Mouse (Mus musculus): Measurements from ENCODE around the gene Map1s. TPM values are rescaled to one million over a fixed set of nuclear protein-coding genes. Genes with fewer than 3 reads are reported as not detected.

Gene Map1s
- polyA plus RNA-seq, 1 experiment from 2014 or later: 41.5 TPM

DNA sequence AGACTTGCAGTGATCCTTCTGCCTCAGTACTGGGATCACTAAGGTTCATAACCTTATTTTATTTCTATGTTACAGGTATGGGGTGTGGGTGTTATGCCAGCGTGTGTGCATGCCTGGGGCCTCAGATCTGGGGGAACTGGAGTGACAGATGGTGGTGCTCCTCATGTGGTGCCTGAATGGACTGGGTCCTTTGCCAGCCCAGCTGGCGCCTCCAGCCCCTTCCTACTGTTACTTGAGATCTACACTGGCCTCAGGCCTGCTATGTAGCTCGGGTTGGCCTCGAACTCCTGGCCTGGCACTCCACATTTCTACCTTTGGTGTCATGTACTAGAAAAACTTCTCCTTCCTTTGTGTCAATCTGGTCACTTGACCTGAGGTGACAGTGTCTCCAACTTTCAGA is 21.5 kb upstream of the Map1s start:
- 86% methylated on average over 4 of the region's 4 CpGs for WGBS
- H3K36me3 ChIP-seq (ENCODE audit: control insufficient read depth, insufficient read depth, low read length): no peaks in the 10 kb centered on the region
- H3K4me1 ChIP-seq (ENCODE audit: control insufficient read depth, insufficient read depth, low read length): no peaks in the 10 kb centered on the region
- no peak for ATAC-seq (ENCODE audit: insufficient number of reproducible peaks, insufficient read depth, low FRiP score, low read depth)
- no peak overlapping the region for H3K9ac ChIP-seq (replicated peaks; ENCODE audit: low read depth, low read length)
- H3K4me2 ChIP-seq (replicated peaks; ENCODE audit: low read depth, low read length): no peak overlapping the region
- no peaks in the 10 kb centered on the region for H3K27me3 ChIP-seq (ENCODE audit: control insufficient read depth, insufficient read depth, low read length)
- no peak overlapping the region for H3K4me3 ChIP-seq (ENCODE audit: low read depth, low read length)
- no peak overlapping the region for H3K27ac ChIP-seq (ENCODE audit: low read length)
- no peaks in the 10 kb centered on the region for H3K9me3 ChIP-seq (ENCODE audit: control insufficient read depth, low read depth, low read length)

- Histone ChIP-seq H3K4me3 (ENCODE audit: low read depth, low read length) (no peak overlapping the region), H3K27ac (ENCODE audit: low read length) (no peak overlapping the region), H3K4me2 (replicated peaks; ENCODE audit: low read depth, low read length) (no peak overlapping the region), H3K9ac (replicated peaks; ENCODE audit: low read depth, low read length) (no peak overlapping the region), H3K9me3 (ENCODE audit: control insufficient read depth, low read depth, low read length) (no peaks in the 10 kb centered on the region), H3K36me3 (ENCODE audit: control insufficient read depth, insufficient read depth, low read length) (no peaks in the 10 kb centered on the region), H3K27me3 (ENCODE audit: control insufficient read depth, insufficient read depth, low read length) (no peaks in the 10 kb centered on the region), H3K4me1 (ENCODE audit: control insufficient read depth, insufficient read depth, low read length) (no peaks in the 10 kb centered on the region)
- ATAC-seq (ENCODE audit: insufficient number of reproducible peaks, insufficient read depth, low FRiP score, low read depth): no peak
- WGBS: 86% methylated on average over 10 of the region's 10 CpGs
Observed at GRCm38 (mm10) chr8:70884683-70885082, 21.0 kb upstream of the Map1s start.

DNA sequence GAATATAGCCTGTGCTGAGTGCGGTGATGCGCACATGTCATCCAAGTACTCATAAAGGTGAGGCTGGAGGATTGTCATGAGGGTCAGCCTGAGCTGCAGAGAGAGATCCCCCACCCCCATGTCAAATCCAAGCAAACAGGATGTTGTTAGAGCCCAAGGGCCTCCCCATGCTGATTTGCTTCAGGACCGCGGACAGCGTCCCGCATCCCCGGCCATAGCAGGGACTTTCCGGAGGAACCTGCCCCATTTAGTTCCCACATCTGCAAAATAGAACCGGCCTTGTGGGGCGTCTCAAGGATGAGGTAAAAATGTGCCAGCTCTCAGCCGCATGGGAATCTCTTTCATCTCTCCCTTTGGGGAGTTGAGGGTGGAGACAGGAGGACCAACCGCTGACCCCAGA is 20.1 kb upstream of the Map1s start:
- Histone ChIP-seq H3K9me3 (ENCODE audit: control insufficient read depth, low read depth, low read length) (no peaks in the 10 kb centered on the region), H3K9ac (replicated peaks; ENCODE audit: low read depth, low read length) (no peak overlapping the region), H3K4me2 (replicated peaks; ENCODE audit: low read depth, low read length) (no peak overlapping the region), H3K4me1 (ENCODE audit: control insufficient read depth, insufficient read depth, low read length) (no peaks in the 10 kb centered on the region), H3K36me3 (ENCODE audit: control insufficient read depth, insufficient read depth, low read length) (no peaks in the 10 kb centered on the region), H3K4me3 (ENCODE audit: low read depth, low read length) (no peak overlapping the region), H3K27ac (ENCODE audit: low read length) (no peak overlapping the region), H3K27me3 (ENCODE audit: control insufficient read depth, insufficient read depth, low read length) (no peaks in the 10 kb centered on the region)
- no peak for ATAC-seq (ENCODE audit: insufficient number of reproducible peaks, insufficient read depth, low FRiP score, low read depth)
- 15% methylated on average over 12 of the region's 12 CpGs for WGBS

DNA sequence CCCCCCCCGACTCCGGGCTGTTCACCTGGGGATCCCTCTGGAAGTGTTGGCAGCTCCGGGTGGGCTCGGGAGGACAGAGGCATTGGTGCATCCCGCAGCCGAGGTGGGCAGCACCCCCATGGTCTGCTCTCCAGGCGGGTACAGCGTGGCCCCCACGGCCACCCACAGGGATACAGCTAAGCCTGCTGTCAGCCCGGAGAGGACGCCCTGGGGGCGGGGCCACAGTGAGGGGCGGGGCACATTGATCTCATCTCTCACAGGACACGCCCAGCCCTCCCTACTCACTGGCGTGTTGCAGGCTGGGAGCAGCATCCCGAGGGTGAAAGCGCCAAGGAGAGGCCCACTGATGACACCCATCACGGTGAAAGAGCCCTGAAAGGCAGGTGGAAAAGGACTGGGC is 18.1 kb upstream of the Map1s start:
- H3K4me1 ChIP-seq (ENCODE audit: control insufficient read depth, insufficient read depth, low read length): peaks cover 5% of the 10 kb centered on the region; the same call in 1 of the 2 replicates
- 7% methylated on average over 18 of the region's 18 CpGs for WGBS
- H3K4me3 ChIP-seq (ENCODE audit: low read depth, low read length): no peak overlapping the region
- H3K9me3 ChIP-seq (ENCODE audit: control insufficient read depth, low read depth, low read length): no peaks in the 10 kb centered on the region
- H3K27ac ChIP-seq (ENCODE audit: low read length): no peak overlapping the region
- no peak overlapping the region for H3K4me2 ChIP-seq (replicated peaks; ENCODE audit: low read depth, low read length)
- ATAC-seq (ENCODE audit: insufficient number of reproducible peaks, insufficient read depth, low FRiP score, low read depth): no peak
- peaks cover 15% of the 10 kb centered on the region for H3K27me3 ChIP-seq (ENCODE audit: control insufficient read depth, insufficient read depth, low read length)
- no peaks in the 10 kb centered on the region for H3K36me3 ChIP-seq (ENCODE audit: control insufficient read depth, insufficient read depth, low read length)
- no peak overlapping the region for H3K9ac ChIP-seq (replicated peaks; ENCODE audit: low read depth, low read length)

- H3K27me3 ChIP-seq (ENCODE audit: control insufficient read depth, insufficient read depth, low read length): peaks cover 20% of the 10 kb centered on the region
- no peak overlapping the region for H3K4me2 ChIP-seq (replicated peaks; ENCODE audit: low read depth, low read length)
- H3K4me1 ChIP-seq (ENCODE audit: control insufficient read depth, insufficient read depth, low read length): peaks cover 9% of the 10 kb centered on the region; the same call in 1 of the 2 replicates
- ATAC-seq (ENCODE audit: insufficient number of reproducible peaks, insufficient read depth, low FRiP score, low read depth): no peak
- 91% methylated on average over 5 of the region's 5 CpGs for WGBS
- no peaks in the 10 kb centered on the region for H3K9me3 ChIP-seq (ENCODE audit: control insufficient read depth, low read depth, low read length)
- H3K27ac ChIP-seq (ENCODE audit: low read length): no peak overlapping the region
- no peak overlapping the region for H3K9ac ChIP-seq (replicated peaks; ENCODE audit: low read depth, low read length)
- peaks cover 21% of the 10 kb centered on the region for H3K36me3 ChIP-seq (ENCODE audit: control insufficient read depth, insufficient read depth, low read length)
- no peak overlapping the region for H3K4me3 ChIP-seq (ENCODE audit: low read depth, low read length)
Observed at GRCm38 (mm10) chr8:70890656-70891055, 15.1 kb upstream of the Map1s start.

DNA sequence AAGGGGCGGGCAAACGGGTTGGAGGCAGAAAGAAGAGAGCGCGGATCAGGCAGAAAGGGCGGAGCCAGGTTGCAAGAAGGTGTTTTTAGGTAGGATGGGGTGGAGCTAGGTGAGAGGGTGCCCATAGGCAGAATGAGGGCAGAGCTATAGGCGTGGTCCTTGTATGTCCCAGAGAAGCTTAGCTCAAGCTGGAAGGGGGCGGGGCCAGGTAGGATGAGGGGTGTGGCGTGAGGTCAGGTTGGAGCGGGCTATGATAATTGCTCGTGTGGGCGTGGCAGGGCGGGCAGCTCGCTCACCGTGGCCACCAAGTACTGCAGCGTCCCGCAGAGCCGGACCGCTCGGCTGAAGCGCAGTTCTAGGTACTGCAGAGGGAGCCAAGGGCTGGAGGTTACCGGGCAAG is 14.4 kb upstream of the Map1s start:
- H3K4me3 ChIP-seq (ENCODE audit: low read depth, low read length): peak overlapping the region; percentile 20
- peak overlapping the region; percentile 39 for H3K4me2 ChIP-seq (replicated peaks; ENCODE audit: low read depth, low read length)
- H3K27me3 ChIP-seq (ENCODE audit: control insufficient read depth, insufficient read depth, low read length): peaks cover 20% of the 10 kb centered on the region
- no peak overlapping the region for H3K27ac ChIP-seq (ENCODE audit: low read length)
- no peaks in the 10 kb centered on the region for H3K9me3 ChIP-seq (ENCODE audit: control insufficient read depth, low read depth, low read length)
- ATAC-seq (ENCODE audit: insufficient number of reproducible peaks, insufficient read depth, low FRiP score, low read depth): peak; percentile 53
- 8% methylated on average over 20 of the region's 21 CpGs for WGBS
- H3K9ac ChIP-seq (replicated peaks; ENCODE audit: low read depth, low read length): no peak overlapping the region
- peaks cover 25% of the 10 kb centered on the region for H3K36me3 ChIP-seq (ENCODE audit: control insufficient read depth, insufficient read depth, low read length)
- peaks cover 14% of the 10 kb centered on the region; the same call in 1 of the 2 replicates for H3K4me1 ChIP-seq (ENCODE audit: control insufficient read depth, insufficient read depth, low read length)

GRCm38 (mm10) chr8:70892022-70892895 is 13.5 kb upstream of the Map1s start, which contains the start of gene Slc5a5:
Slc5a5 (minus strand) TSS chr8:70892757.
- peak within 1 kb of the TSS; percentile 14; the same call in 1 of the 2 replicates for H3K9ac ChIP-seq (replicated peaks; ENCODE audit: low read depth, low read length)
- H3K4me3 ChIP-seq (ENCODE audit: low read depth, low read length): peak within 1 kb of the TSS; percentile 20
- no peak within 1 kb of the TSS for H3K27ac ChIP-seq (ENCODE audit: low read length)
- no peak for ATAC-seq (ENCODE audit: insufficient number of reproducible peaks, insufficient read depth, low FRiP score, low read depth)
- H3K4me1 ChIP-seq (ENCODE audit: control insufficient read depth, insufficient read depth, low read length): peaks cover 14% of the 10 kb centered on the region; the same call in 1 of the 2 replicates
- H3K4me2 ChIP-seq (replicated peaks; ENCODE audit: low read depth, low read length): peak within 1 kb of the TSS; percentile 39
- H3K36me3 ChIP-seq (ENCODE audit: control insufficient read depth, insufficient read depth, low read length): peaks cover 25% of the 10 kb centered on the region
- H3K9me3 ChIP-seq (ENCODE audit: control insufficient read depth, low read depth, low read length): no peaks in the 10 kb centered on the region
- 4% methylated on average over 80 of the region's 80 CpGs for WGBS
- H3K27me3 ChIP-seq (ENCODE audit: control insufficient read depth, insufficient read depth, low read length): peaks cover 20% of the 10 kb centered on the region

DNA sequence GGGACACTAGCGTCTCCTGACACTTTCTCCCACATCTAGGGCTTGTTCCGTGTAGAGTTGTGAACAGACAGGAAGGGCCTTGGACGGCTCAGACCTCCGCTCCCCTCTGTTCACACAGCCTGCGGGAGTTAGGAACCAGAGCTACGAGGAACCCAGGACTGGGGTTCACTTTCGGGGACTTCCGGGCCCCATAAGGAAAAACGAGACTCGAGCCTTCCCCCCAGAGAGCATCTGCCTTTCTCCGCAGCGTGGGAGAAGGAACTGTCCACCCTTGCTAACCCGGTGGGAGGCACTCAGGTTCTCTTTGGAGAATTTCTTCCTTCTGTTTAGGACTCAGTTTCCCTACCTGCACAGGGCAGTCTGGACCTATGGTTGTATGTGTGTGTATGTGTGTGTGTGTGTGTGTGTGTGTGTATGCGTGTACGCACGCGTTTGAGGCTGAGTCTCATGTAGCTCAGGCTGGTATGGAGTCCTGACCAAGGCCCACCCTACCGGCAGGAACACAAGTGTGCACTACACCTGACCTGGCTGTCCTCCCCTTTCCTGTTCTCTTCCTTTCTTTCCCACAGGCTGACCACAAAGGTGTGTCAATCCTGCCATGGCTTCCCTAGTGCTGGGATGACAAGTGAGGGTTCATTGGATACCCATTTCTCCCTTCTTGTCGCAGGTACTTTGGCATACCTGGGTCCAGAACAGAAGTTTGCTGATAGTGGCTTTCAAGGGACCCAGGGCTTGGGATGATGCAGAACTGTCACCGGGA is 12.7 kb upstream of the Map1s start:
- Histone ChIP-seq H3K27ac (ENCODE audit: low read length) (no peak overlapping the region), H3K4me2 (replicated peaks; ENCODE audit: low read depth, low read length) (peak overlapping the region; percentile 39), H3K4me1 (ENCODE audit: control insufficient read depth, insufficient read depth, low read length) (peaks cover 14% of the 10 kb centered on the region; the same call in 1 of the 2 replicates), H3K36me3 (ENCODE audit: control insufficient read depth, insufficient read depth, low read length) (peaks cover 25% of the 10 kb centered on the region), H3K9me3 (ENCODE audit: control insufficient read depth, low read depth, low read length) (no peaks in the 10 kb centered on the region), H3K9ac (replicated peaks; ENCODE audit: low read depth, low read length) (peak overlapping the region; percentile 14; the same call in 1 of the 2 replicates), H3K4me3 (ENCODE audit: low read depth, low read length) (peak overlapping the region; percentile 20), H3K27me3 (ENCODE audit: control insufficient read depth, insufficient read depth, low read length) (peaks cover 20% of the 10 kb centered on the region)
- ATAC-seq (ENCODE audit: insufficient number of reproducible peaks, insufficient read depth, low FRiP score, low read depth): no peak
- 26% methylated on average over 20 of the region's 20 CpGs for WGBS
